Mouse (Mus musculus): ENCODE measurements around the gene Nisch. TPM values are rescaled to one million over a fixed set of nuclear protein-coding genes. Genes with fewer than 3 reads are reported as not detected.

Gene Nisch
- total RNA-seq, 1 experiment from 2014 or later, result 393 TPM

DNA sequence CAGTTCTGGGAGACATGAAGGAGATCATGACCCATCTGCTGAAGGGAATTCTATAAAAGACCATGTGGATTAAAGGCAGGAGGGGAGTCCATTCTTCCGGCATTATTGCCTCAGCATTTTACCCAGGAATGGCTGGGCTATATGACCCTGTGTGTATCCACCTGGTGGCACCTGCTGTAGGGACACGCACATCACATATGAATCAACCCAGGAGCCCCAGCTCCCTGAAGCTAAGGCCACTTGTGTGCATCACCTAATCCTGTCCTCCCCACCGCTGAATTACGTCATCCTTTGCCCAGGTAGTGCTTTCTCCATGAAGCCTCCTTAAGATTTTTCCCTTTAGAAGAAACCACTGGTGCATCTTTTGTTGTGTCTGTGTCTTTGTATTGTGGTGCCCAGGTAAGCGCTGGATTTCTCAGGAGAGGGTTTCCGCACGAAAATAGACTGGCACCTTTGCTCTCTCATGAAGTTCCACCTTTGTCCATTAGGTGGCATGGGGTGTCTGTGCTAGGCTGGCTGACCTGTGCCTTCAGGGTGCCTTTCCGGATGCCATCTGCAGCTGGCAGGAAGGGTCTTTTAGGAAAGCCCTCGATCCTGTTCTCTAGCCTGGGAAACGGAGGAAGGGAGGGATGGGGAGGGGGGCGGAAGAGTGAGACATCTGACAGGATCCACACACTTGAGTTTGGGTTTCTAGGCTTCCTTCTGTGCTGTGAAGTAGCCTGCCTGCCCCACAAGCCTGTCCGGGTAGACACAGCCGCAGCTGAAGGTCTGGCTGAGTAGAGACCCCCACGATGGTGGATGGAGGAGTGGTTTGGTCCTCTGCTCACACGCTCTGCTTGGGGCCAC is 1.4 kb downstream of the Nisch start:
- peak; percentile 58 for DNase-seq

DNA sequence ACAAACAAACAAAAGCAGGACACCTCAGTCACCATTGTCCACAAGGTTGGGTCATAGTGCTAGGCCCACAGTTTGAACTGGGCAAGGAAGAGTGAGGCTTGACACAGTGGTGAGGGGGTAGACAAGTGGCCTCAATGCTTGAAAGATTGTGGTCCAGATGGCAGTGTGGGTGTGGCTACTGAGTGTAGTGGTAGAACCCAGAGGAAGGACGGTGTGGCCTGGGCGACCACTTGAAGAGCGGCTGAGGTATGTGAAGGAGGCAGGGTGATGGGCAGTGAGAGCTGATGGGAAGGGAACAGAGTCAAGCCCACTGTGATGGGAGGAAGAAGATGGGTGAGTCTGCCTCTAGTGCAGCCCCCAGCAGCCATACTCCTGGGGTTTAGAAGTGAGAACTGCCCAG is 2.1 kb downstream of the Nisch start:
- no peak for DNase-seq

DNA sequence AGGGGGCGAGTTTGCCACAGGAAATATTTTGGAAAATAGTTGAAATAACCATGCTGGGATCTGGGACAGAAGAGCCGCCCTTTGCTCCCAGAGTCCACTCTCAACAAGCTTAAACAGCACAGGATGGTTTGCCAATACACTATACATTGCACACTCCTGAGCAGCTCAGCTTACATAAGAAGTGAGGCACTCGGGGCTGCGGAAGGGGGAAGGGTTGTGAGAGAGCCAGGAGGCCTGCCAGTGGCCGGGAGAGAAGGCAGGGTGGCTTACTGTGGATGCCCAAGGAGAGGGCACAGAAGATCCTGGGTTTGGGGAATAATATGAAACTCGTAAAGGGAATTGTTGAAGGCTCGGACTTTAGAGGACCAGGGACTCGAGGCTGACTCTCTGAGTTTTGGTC is 2.9 kb downstream of the Nisch start:
- DNase-seq, result no peak

DNA sequence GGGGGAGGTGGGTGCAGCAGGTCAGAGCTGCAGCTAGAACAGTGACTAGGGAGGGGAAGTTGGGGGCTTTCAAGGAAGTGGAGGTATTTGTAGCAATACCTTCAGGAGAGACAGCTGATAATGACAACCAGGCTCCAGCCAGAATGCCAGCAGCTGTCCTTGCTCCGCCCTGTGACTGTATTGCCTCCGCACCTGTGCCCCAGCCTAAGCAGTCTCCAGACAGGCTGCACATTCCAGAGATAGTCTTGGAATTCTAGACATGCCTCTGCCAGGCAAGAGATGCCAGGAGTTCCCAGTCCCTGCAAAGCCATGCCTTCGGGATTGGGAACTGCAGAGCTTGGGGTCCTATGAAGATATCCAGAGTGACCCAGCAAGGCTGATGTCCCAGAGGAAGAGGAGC is 4.2 kb downstream of the Nisch start:
- DNase-seq, result no peak

DNA sequence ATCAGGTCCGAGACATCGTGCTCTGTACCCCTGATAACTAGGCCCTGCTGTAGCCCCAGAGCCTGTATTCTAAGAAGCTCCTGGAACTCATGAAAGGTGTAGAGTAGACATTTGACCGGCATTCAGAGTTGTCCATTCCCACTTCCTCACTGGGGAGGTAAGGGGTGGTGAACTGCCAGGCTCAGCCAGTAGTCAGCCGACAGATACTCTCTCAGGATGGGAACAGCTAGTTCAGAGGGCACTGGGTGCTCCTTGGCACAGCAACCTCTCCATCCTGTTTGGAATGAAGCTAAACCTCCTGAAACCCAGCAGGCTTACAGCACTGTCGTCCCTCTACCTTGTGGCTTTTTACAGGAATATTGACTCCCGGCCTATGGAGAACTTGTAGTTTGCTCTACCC is 4.9 kb downstream of the Nisch start:
- no peak for DNase-seq

DNA sequence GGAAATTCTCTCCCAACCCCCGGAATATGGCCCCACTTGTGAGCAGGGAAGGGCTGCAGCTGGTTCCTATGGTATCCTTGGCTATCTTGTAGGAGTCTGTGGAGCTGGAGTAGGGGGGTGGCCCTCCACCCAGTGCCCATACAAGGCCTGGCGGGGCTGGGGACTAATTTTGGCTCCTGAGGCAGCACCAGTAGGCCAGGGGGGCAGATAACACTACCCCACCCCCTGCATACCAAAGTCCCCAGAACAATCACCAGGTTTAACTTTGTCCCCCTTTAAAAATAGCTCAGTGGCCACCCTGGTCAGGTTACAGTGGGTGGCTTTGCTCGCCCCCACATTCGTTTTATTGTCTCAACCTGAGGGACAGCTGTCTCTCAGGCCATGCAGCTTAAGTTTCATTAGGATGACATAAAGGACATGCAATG is 7.6 kb downstream of the Nisch start:
- no peak for DNase-seq

DNA sequence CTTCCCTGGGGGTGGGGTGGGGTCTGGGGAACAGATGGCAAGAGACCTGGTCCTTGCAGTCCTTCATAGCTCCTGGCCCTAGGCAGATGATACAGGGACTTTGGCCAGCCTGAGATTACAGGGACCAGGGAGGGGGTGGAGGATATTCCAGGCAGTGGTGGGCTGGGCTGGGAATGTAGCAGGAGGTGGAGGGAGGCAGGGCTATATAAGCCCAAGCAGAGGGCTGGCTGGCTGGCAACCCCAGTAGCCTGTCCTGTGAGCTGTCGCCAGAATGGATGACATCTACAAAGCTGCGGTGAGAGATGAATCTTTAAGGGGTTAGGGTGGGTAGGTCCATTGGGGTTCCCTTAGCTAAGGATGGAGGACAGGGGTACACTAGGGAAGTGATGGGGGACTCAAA is 8.7 kb downstream of the Nisch start, which contains the start of gene Tnnc1:
Gene Tnnc1, plus strand, starts transcription at position 229 of the 400 bp plus-strand sequence.
- DNase-seq, result no peak

DNA sequence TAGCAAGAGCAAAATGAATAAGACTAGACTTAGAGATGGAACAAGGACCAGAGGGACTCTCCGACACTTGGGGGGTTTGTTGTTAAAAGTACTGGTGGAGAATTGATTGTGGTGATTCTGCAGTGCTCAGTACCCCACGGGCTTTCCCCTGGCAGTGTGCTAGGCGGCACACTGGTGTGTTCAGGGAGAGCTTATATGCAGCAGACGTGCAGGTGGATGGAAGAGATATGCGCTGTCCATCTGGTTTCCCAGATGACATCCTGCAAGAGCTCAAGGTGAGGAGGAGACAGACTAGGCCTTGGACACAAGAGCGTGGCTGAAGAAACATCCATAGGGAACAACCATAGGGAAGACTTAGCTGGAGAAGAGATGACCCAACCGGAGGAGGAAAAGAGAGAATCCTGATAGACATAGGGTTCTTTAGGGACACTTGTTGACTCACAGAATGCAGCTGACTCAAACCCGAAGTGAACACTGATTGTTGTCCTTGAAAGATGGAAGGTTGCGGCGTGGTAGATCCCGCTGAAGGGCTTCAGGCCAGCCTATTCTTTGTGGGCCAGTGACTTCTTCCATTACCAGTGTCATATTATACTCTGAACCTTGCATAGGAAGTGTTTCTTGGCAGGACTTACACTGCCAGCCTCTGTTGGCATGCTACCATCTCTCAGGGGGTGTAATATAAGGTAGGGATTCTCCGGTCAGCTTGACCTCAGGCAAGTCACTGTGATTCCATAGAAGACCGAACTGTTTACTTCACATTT is 9.5 kb downstream of the Nisch start:
- peak; percentile 23 for DNase-seq

DNA sequence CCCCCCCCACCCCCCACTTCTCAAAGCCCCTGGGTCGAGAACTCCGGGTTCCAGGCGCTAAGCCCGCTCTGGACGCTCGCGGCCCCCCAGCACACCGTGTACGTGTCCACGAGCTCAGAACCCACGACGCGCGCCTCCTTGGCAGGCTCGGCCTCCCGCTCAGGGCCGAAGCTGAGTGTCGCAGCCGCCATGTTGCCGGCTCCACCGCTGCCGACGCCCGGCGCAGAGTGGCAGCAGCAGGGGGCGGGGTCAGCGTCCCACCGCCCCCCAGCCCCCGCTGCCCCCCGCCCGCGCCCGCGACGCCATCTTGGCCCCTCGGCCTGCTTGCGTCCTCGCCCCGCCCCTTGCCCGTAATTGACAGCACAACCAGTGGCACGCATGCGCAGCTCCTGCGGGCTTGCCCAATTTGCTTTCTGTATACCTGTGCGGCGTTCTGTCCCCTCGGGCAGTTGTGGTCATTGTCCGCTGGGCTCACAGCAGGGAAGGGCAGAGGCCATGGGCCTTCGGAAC is 10.2 kb downstream of the Nisch start:
- peak; percentile 98 for DNase-seq

DNA sequence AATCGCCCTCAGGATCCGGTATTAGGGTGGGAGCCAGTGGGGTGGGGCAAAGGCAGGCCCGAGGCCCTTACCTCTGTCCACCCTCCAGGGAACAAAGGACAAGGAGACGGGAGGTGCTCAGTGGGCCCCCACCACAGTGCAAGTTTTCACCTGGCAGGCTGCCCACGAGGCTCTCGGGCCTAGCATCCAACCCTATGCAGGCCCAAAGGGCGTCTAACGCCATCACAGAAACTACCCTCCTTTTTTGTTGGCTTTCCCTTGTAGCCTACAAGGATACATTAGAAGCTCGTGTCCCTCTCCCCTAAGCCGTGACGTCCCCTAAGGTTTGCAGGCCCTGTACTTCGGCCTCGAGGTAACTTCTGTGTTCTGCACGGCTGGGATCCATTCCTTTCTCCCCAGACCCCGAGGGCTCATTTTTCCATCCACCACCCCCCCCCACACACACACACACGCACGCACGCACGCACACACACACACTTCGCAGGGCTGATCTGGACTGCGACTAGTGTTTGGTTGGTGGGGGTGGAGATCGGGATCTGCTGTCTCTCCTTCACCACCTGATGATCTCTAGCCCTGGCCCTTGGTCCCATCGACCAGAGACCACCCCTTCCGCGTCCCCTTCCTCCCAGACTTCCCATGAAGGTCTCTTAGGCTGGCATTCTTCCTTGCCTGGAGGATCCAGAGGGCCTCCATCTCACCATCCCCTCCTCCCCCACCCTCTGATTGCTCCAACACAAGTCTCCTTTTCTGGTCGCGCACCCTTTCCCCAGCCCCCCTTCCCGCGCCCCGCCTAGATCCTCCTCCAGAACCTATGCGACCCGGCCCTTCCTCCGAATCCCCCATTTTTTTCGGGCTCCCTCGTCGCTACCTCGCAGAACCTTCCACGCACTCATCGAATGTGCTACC is 10.9 kb downstream of the Nisch start:
- peak; percentile 62 for DNase-seq

DNA sequence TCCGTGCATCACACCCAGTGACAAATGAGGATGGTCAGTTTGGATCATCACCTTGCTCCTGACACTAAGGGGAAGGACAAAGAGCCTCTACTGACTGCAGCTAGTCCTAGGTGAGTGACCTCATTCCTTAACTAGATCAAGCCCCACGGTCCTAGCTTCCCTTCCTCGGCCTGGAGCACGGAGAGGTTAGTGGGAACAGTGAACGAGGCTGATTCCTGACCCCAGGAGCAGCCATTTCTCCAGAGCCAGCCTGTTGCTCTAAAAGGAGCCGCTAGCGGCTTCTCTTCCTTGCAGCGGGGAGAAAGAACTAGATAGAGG is 11.5 kb downstream of the Nisch start:
- no peak for DNase-seq

DNA sequence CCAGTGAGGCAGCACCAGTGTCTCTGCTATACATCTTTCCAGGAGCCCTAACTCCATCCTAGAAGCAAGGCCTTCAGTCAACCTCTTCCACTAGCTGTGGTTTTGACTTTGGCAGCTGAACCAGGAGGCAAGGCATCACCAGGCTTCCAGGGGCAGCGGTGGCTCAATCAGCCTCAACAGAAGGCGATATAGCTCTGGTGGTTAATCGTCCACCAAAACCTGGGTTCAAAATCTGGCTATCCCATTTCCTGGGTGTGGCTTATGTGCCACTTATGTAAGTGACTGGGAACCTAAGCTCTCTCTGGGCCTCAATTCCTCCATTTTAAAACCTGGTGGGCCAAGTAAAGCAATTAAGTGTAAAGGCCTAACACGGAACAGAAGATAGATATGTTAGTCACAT is 11.9 kb downstream of the Nisch start:
- no peak for DNase-seq

DNA sequence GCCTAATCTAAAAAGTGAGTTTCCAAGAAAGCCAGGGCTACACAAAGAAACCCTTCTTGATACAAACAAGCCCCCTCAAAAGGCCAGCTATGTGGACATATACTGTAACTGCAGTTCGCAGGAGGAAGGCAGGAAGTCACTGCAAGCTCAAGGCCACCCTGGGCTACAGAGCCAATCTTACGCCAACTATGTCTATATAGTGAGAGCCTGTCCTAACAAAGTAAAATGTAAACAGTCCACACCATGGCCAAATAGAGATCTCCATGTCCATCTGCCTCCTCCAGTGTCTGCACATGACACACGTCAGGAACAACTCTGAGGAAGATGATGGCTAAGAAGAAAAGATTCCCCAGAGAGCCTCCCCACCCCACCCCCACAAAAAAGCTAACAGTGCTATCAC is 16.7 kb downstream of the Nisch start:
- DNase-seq, result no peak

DNA sequence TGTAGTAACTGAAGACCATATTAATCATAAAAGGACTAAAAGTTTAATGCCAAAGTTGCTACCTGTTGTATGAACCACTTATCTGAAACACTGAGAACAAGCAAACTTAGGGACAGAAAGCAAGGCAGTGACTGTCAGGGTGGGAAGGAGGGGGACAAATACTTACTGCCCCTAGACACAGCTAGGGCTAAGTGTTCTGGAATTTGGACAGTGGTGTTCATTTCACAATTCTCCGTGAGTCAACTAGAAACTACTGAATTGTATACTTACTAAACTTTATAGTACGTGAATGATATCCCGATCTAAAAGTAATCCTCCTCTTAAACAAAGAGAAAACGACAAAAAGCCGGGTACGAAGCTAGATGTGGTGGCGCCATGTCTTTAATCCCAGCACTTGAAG is 17.1 kb downstream of the Nisch start:
- DNase-seq, result no peak

DNA sequence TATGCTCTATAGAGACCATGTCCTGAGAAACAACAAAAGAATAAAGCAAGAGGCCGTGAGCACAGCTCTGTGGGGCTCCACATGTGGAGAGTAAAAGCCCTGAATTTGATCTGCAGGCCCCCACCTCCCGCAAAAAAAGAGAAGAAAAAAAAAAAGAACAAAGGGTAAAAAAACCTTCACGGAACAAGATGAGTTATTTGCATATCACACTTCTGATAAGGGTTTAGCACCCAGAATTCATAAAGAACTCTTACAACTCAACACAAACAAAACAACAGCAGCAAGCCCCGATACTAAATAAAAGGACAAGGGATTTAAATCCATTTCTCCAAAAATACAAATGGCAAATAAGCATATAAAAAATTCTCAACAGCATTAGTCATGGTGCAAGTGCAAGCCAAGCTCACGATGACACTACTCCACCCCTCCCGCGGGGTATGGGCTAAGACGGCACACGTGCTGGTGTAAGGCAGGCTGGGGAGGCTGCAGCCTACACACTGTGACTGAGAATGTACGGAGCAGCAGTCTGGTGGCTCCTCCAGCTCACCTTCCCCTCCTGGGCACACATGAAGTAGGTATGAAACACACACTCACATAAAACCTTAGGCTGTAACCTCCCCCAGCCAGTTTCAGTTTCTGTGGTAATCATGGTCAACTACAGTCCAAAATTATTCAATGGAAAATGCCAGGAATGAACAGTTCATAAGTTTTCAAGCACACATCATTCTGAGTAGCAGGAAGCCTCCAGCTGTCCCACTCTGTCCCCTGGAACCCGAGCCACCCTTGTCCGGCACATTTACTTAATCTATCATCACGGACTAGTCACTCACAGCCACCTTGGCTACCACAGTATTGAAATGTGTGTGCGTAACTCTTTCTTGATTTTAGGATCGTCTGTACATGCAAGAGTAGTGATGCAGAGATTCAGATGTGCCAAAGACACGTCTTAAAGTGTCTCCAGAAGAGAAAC is 18.9 kb downstream of the Nisch start:
- peak; percentile 68 for DNase-seq

DNA sequence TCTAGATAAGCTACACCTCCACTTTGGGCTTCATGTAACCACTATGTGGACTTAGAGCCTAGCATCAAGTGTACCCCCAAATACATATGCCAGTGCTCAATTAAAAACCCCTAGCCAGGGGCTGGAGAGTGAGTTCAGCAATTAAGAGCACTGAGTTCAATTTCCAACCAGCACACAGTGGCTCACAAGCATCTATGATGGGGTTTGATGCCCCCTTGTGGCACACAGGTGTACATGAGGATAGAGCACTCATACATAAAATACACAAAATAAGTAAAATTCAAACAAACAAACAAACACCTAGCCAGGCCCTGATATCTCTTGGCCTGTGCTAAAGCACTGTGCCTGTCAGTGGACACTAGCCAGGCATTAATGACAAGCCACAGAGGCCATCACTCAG is 20.8 kb downstream of the Nisch start:
- no peak for DNase-seq

DNA sequence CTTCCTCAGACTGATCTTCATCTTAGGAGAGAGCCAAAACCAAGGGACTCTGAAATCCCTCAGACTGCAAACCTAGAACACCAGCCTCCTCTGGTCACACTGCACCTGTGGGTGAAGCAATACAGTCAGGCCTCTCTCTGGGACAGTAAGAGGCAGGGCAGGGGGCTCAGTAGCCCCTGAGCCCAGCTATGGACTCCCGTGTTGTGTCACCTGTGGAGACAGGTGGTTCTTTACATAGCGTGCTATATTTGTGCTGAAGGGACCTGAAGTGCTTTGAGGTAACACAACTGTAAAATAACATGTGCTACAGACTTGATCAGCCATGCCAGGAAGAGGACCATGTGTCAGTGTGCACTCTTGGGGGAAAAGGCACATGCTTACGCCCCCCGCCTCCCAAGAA is 21.2 kb downstream of the Nisch start:
- no peak for DNase-seq

DNA sequence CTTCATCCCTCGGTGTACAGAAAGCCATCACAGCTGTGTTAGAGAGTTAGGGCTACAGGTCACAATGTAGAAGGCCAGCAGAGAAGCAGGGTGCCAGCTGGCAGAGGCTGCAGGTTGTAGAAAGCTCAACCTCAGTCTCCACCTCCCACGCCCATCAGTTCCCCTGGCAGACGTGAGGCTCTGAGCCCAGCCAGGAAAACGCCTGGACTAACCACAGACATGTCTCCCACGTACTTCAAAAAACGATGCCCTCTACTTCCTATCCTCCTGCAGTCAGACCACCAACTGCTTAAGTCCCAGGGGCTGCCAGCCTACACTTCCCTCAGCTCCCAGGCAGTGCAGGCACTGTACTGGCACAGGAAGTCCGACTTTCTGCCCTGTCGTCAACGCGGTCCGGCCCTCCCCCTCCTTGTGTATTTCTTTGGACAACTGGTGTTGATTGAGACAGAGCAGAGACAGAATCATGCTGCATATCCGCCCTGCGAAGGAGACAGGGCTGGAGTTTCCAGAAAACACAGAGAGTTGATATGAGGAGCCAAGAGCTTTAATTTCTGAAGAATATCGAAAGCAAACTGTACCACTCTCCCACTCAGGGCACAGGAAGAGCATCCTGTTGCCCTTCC is 21.7 kb downstream of the Nisch start:
- DNase-seq, result peak; percentile 78

DNA sequence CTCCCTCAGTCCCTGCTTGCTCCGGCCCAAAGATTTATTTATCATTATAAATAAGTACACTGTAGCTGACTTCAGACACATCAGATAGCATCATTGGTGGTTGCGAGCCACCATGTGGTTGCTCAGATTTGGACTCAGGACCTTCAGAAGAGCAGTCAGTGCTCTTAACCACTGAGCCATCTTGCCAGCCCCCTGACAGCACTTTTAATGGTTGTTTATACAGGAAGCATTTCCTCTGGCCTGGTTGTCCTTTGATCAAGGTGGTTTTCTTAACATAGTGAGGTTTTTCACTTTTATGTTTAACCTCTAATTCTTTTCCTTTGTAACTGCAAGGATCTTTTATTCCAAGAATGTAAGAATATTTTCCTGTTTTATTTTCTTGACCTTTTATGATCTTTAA is 22.3 kb downstream of the Nisch start:
- no peak for DNase-seq

DNA sequence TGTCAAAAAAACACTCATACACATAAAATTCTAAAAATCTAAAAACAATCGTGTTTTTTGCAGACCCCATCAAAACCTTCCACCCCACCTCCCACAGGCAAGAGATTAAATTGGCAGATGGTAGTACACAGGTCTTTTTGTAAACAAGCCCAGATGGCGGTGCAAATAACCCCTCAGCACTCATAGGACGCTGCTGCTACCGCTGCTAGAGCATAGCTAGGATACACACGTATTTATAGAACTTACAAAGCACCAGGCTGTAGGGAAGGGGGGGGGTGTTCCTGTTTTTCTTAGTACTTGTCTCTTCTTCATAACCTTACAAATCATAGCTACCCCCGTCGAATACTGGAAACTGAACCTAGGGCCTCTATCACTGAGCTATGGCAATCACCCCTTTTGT is 23.0 kb downstream of the Nisch start:
- no peak for DNase-seq

DNA sequence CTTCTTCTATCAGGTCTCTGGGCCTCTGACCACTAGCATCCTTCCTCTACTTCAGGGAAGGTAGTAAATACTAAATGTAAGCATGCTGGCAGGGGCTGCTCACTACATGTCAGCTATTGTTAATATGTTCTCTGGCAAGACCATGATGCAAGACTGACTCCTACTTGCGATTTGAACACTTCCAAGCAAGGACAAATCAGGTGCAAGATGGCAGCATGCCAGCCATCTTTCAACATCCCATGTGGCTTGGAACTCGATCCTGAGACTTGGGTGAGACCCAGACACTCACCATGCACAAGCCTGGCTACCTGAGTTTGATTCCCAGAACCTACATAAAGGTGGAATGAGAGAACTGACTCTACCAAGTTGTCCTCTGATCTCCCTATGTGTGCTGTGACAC is 24.8 kb downstream of the Nisch start:
- no peak for DNase-seq

Measured in adrenal gland, postnatal 25 days (tissue).